Mouse (Mus musculus): ENCODE results near the gene Zic2. TPM values are rescaled to one million over a fixed set of nuclear protein-coding genes. Genes with fewer than 3 reads are reported as not detected.
A peak's percentile ranks its signal among the peaks of the same experiment; 100 is the strongest.

Zic2 gene
- polyA plus RNA-seq, 1 experiment from 2014 or later = 11.4 TPM

- H3K4me1 ChIP-seq (replicated peaks; ENCODE audit: control insufficient read depth, insufficient read depth, low read length) = peaks cover 22% of the 10 kb centered on the region
- no peak for ATAC-seq (replicated peaks; ENCODE audit: low FRiP score)
- peaks cover 39% of the 10 kb centered on the region for H3K27me3 ChIP-seq (ENCODE audit: control insufficient read depth, insufficient read depth, low read length)
- H3K9ac ChIP-seq (ENCODE audit: low read length) = peak overlapping the region; percentile 5; the same call in 1 of the 2 replicates
- no peak overlapping the region for H3K27ac ChIP-seq (ENCODE audit: low read depth, low read length)
- no peaks in the 10 kb centered on the region for H3K36me3 ChIP-seq (ENCODE audit: control insufficient read depth, insufficient read depth, low read length)
- H3K9me3 ChIP-seq (ENCODE audit: control insufficient read depth, low read length) = no peaks in the 10 kb centered on the region
- 4% methylated on average over 18 of the region's 18 CpGs for WGBS
- peak overlapping the region; percentile 42 for H3K4me2 ChIP-seq (ENCODE audit: low read depth, low read length, severe bottlenecking)
- DNase-seq (ENCODE audit: low spot score) = peak; percentile 72
- H3K4me3 ChIP-seq (ENCODE audit: low read depth, low read length) = 0 out of 2 replicates have a peak overlapping the region, but pooled peaks have one; percentile 11
These were observed 8.6 kb downstream of the Zic2 start for GRCm38 (mm10) chr14:122483556-122484421.

- Histone ChIP-seq H3K9ac (ENCODE audit: low read length) (peak overlapping the region; percentile 52), H3K9me3 (ENCODE audit: control insufficient read depth, low read length) (no peaks in the 10 kb centered on the region), H3K27ac (ENCODE audit: low read depth, low read length) (peak overlapping the region; percentile 39; the same call in 1 of the 2 replicates), H3K36me3 (ENCODE audit: control insufficient read depth, insufficient read depth, low read length) (no peaks in the 10 kb centered on the region), H3K4me1 (replicated peaks; ENCODE audit: control insufficient read depth, insufficient read depth, low read length) (peaks cover 22% of the 10 kb centered on the region), H3K4me3 (ENCODE audit: low read depth, low read length) (0 out of 2 replicates have a peak overlapping the region, but pooled peaks have one; percentile 11), H3K4me2 (ENCODE audit: low read depth, low read length, severe bottlenecking) (peak overlapping the region; percentile 42), H3K27me3 (ENCODE audit: control insufficient read depth, insufficient read depth, low read length) (peaks cover 39% of the 10 kb centered on the region)
- ATAC-seq (replicated peaks; ENCODE audit: low FRiP score) (no peak), DNase-seq (ENCODE audit: low spot score) (no peak)
- 4% methylated on average over 4 of the region's 4 CpGs for WGBS
These were observed 9.2 kb downstream of the Zic2 start for GRCm38 (mm10) chr14:122484458-122484843.

- Histone ChIP-seq H3K4me2 (ENCODE audit: low read depth, low read length, severe bottlenecking) (peak overlapping the region; percentile 42), H3K36me3 (ENCODE audit: control insufficient read depth, insufficient read depth, low read length) (no peaks in the 10 kb centered on the region), H3K9ac (ENCODE audit: low read length) (peak overlapping the region; percentile 52), H3K9me3 (ENCODE audit: control insufficient read depth, low read length) (no peaks in the 10 kb centered on the region), H3K4me1 (replicated peaks; ENCODE audit: control insufficient read depth, insufficient read depth, low read length) (peaks cover 22% of the 10 kb centered on the region), H3K27ac (ENCODE audit: low read depth, low read length) (peak overlapping the region; percentile 39; the same call in 1 of the 2 replicates), H3K27me3 (ENCODE audit: control insufficient read depth, insufficient read depth, low read length) (peaks cover 39% of the 10 kb centered on the region), H3K4me3 (ENCODE audit: low read depth, low read length) (peak overlapping the region; percentile 11; the same call in 1 of the 2 replicates)
- WGBS = under 1% methylated on average over 23 of the region's 24 CpGs
- peak; percentile 72 for DNase-seq (ENCODE audit: low spot score)
- ATAC-seq (replicated peaks; ENCODE audit: low FRiP score) = peak; percentile 49
These were observed 9.8 kb downstream of the Zic2 start for GRCm38 (mm10) chr14:122484844-122485551.

- peak overlapping the region; percentile 42; the same call in 1 of the 2 replicates for H3K4me2 ChIP-seq (ENCODE audit: low read depth, low read length, severe bottlenecking)
- H3K4me1 ChIP-seq (replicated peaks; ENCODE audit: control insufficient read depth, insufficient read depth, low read length) = peaks cover 24% of the 10 kb centered on the region
- H3K9me3 ChIP-seq (ENCODE audit: control insufficient read depth, low read length) = no peaks in the 10 kb centered on the region
These were observed 10.5 kb downstream of the Zic2 start for GRCm38 (mm10) chr14:122485635-122486181.

GRCm38 (mm10) chr14:122486611-122487010, 11.4 kb downstream of the Zic2 start:
- WGBS = 13% methylated on average over 1 of the region's 1 CpGs

More at GRCm38 (mm10) chr14:122485635-122486181, 10.5 kb downstream of the Zic2 start:
- Histone ChIP-seq H3K27ac (ENCODE audit: low read depth, low read length) (0 out of 2 replicates have a peak overlapping the region, but pooled peaks have one; percentile 18), H3K9ac (ENCODE audit: low read length) (peak overlapping the region; percentile 52; the same call in 1 of the 2 replicates), H3K27me3 (ENCODE audit: control insufficient read depth, insufficient read depth, low read length) (peaks cover 43% of the 10 kb centered on the region), H3K36me3 (ENCODE audit: control insufficient read depth, insufficient read depth, low read length) (no peaks in the 10 kb centered on the region), H3K4me3 (ENCODE audit: low read depth, low read length) (peak overlapping the region; percentile 11; the same call in 1 of the 2 replicates)
- DNase-seq (ENCODE audit: low spot score) (no peak), ATAC-seq (replicated peaks; ENCODE audit: low FRiP score) (no peak)
- WGBS = 1% methylated on average over 12 of the region's 12 CpGs

GRCm38 (mm10) chr14:122487366-122487765, 12.1 kb downstream of the Zic2 start:
- 3% methylated on average over 5 of the region's 5 CpGs for WGBS
- peaks cover 42% of the 10 kb centered on the region for H3K27me3 ChIP-seq (ENCODE audit: control insufficient read depth, insufficient read depth, low read length)
- no peaks in the 10 kb centered on the region for H3K36me3 ChIP-seq (ENCODE audit: control insufficient read depth, insufficient read depth, low read length)
- no peak overlapping the region for H3K4me2 ChIP-seq (ENCODE audit: low read depth, low read length, severe bottlenecking)
- no peak overlapping the region for H3K9ac ChIP-seq (ENCODE audit: low read length)
- H3K4me1 ChIP-seq (replicated peaks; ENCODE audit: control insufficient read depth, insufficient read depth, low read length) = peaks cover 17% of the 10 kb centered on the region
- ATAC-seq (replicated peaks; ENCODE audit: low FRiP score) (no peak), DNase-seq (ENCODE audit: low spot score) (no peak)
- no peaks in the 10 kb centered on the region for H3K9me3 ChIP-seq (ENCODE audit: control insufficient read depth, low read length)
- H3K4me3 ChIP-seq (ENCODE audit: low read depth, low read length) = no peak overlapping the region
- H3K27ac ChIP-seq (ENCODE audit: low read depth, low read length) = no peak overlapping the region

More at GRCm38 (mm10) chr14:122486611-122487010, 11.4 kb downstream of the Zic2 start:
- DNase-seq (ENCODE audit: low spot score) = no peak
- no peak for ATAC-seq (replicated peaks; ENCODE audit: low FRiP score)
- Histone ChIP-seq H3K27ac (ENCODE audit: low read depth, low read length) (no peak overlapping the region), H3K9ac (ENCODE audit: low read length) (no peak overlapping the region), H3K27me3 (ENCODE audit: control insufficient read depth, insufficient read depth, low read length) (peaks cover 44% of the 10 kb centered on the region), H3K36me3 (ENCODE audit: control insufficient read depth, insufficient read depth, low read length) (no peaks in the 10 kb centered on the region), H3K4me2 (ENCODE audit: low read depth, low read length, severe bottlenecking) (no peak overlapping the region), H3K9me3 (ENCODE audit: control insufficient read depth, low read length) (no peaks in the 10 kb centered on the region), H3K4me3 (ENCODE audit: low read depth, low read length) (no peak overlapping the region), H3K4me1 (replicated peaks; ENCODE audit: control insufficient read depth, insufficient read depth, low read length) (peaks cover 20% of the 10 kb centered on the region)

- Histone ChIP-seq H3K9ac (ENCODE audit: low read length) (0 out of 2 replicates have a peak overlapping the region, but pooled peaks have one; percentile 4), H3K9me3 (ENCODE audit: control insufficient read depth, low read length) (no peaks in the 10 kb centered on the region), H3K27me3 (ENCODE audit: control insufficient read depth, insufficient read depth, low read length) (peaks cover 35% of the 10 kb centered on the region), H3K4me2 (ENCODE audit: low read depth, low read length, severe bottlenecking) (peak overlapping the region; percentile 33; the same call in 1 of the 2 replicates), H3K27ac (ENCODE audit: low read depth, low read length) (no peak overlapping the region), H3K4me3 (ENCODE audit: low read depth, low read length) (peak overlapping the region; percentile 4; the same call in 1 of the 2 replicates), H3K36me3 (ENCODE audit: control insufficient read depth, insufficient read depth, low read length) (no peaks in the 10 kb centered on the region), H3K4me1 (replicated peaks; ENCODE audit: control insufficient read depth, insufficient read depth, low read length) (peaks cover 16% of the 10 kb centered on the region; the same call in 1 of the 2 replicates)
- ATAC-seq (replicated peaks; ENCODE audit: low FRiP score) (no peak), DNase-seq (ENCODE audit: low spot score) (no peak)
- under 1% methylated on average over 5 of the region's 5 CpGs for WGBS
These were observed 13.8 kb downstream of the Zic2 start for GRCm38 (mm10) chr14:122489041-122489440.
